Mouse (Mus musculus) hindbrain, embryonic 12.5 days (tissue): Measurements from ENCODE around the gene Tmem140. TPM values are rescaled to one million over a fixed set of nuclear protein-coding genes. Genes with fewer than 3 reads are reported as not detected.
A peak's percentile ranks its signal among the peaks of the same experiment; 100 is the strongest.

Experiments used
- ATAC-seq: fragments of 200-750 bp; cut with Nextera tagmentation; 2 replicates; pipeline ENCODE4 v1.8.0; 2017; ENCODE audit warnings: moderate TSS enrichment; ENCODE audit not compliant: low FRiP score
- H3K27ac ChIP-seq: fragments of 300-500 bp; sonication (generic); 2 replicates; pipeline ENCODE4 v1.5.1; 2016; ENCODE audit warnings: mild to moderate bottlenecking
- H3K27me3 ChIP-seq: fragments of 300-500 bp; sonication (generic); 2 replicates; pipeline ENCODE4 v1.6.1; 2016; ENCODE audit warnings: mild to moderate bottlenecking
- H3K36me3 ChIP-seq: fragments of 300-500 bp; sonication (generic); 2 replicates; pipeline ENCODE4 v1.6.1; 2016; ENCODE audit warnings: mild to moderate bottlenecking
- H3K4me1 ChIP-seq: fragments of 300-500 bp; sonication (generic); 2 replicates; pipeline ENCODE4 v1.6.1; 2016
- H3K4me2 ChIP-seq: fragments of 300-500 bp; sonication (generic); replicated peaks from 2 replicates; pipeline ENCODE4 v1.6.1; 2016; ENCODE audit warnings: mild to moderate bottlenecking
- H3K4me3 ChIP-seq: fragments of 300-500 bp; sonication (generic); 2 replicates; pipeline ENCODE4 v1.5.1; 2016; ENCODE audit warnings: mild to moderate bottlenecking
- H3K9ac ChIP-seq: fragments of 300-500 bp; sonication (generic); 2 replicates; pipeline ENCODE4 v1.6.1; 2016; ENCODE audit warnings: mild to moderate bottlenecking, moderate library complexity
- H3K9me3 ChIP-seq: fragments of 300-500 bp; sonication (generic); replicated peaks from 2 replicates; pipeline ENCODE4 v1.6.1; 2016; ENCODE audit warnings: mild to moderate bottlenecking
- WGBS: fragments of 180-500 bp; shearing (Covaris S2); methylation state at CpG from one replicate; pipeline ENCODE4 v1.1.7; 2016; 5-methylcytosine and 5-hydroxymethylcytosine counted together
- polyA plus RNA-seq: library from polyadenylated mRNA; unstranded; fragments of >200 nt; fragmentation: Nextera tagmentation; extraction: Ambion mirVana; gene quantifications from 2 replicates; pipeline ENCODE4 v1.2.1, GENCODE M21; 2016

Gene Tmem140
- polyA plus RNA-seq, 1 experiment from 2014 or later: 1.8 TPM

GRCm38 (mm10) chr6:34879101-34879740, 16.3 kb downstream of the Tmem140 start:
- peaks cover 24% of the 10 kb centered on the region for H3K4me1 ChIP-seq
- H3K27me3 ChIP-seq: no peaks in the 10 kb centered on the region
- H3K4me2 ChIP-seq: no peak overlapping the region
- no peak overlapping the region for H3K27ac ChIP-seq
- no peak for ATAC-seq
- peaks cover 35% of the 10 kb centered on the region for H3K36me3 ChIP-seq
- H3K4me3 ChIP-seq: no peak overlapping the region
- H3K9ac ChIP-seq: no peak overlapping the region
- 89% methylated on average over 16 of the region's 16 CpGs for WGBS
- no peaks in the 10 kb centered on the region for H3K9me3 ChIP-seq

- WGBS: 54% methylated on average over 6 of the region's 6 CpGs
- H3K4me3 ChIP-seq: no peak overlapping the region
- peaks cover 39% of the 10 kb centered on the region for H3K36me3 ChIP-seq
- no peak overlapping the region for H3K27ac ChIP-seq
- ATAC-seq: no peak
- no peak overlapping the region for H3K4me2 ChIP-seq
- no peaks in the 10 kb centered on the region for H3K27me3 ChIP-seq
- no peak overlapping the region for H3K9ac ChIP-seq
- peaks cover 20% of the 10 kb centered on the region for H3K4me1 ChIP-seq
- no peaks in the 10 kb centered on the region for H3K9me3 ChIP-seq
Measured at GRCm38 (mm10) chr6:34879911-34880475, 17.0 kb downstream of the Tmem140 start.

GRCm38 (mm10) chr6:34884724-34885123, 21.8 kb downstream of the Tmem140 start:
- no peak overlapping the region for H3K4me2 ChIP-seq
- no peak overlapping the region for H3K4me3 ChIP-seq
- no peaks in the 10 kb centered on the region for H3K27me3 ChIP-seq
- peaks cover 16% of the 10 kb centered on the region for H3K4me1 ChIP-seq
- H3K36me3 ChIP-seq: peaks cover 56% of the 10 kb centered on the region
- no peaks in the 10 kb centered on the region for H3K9me3 ChIP-seq
- no peak overlapping the region for H3K9ac ChIP-seq
- no peak for ATAC-seq
- whole genome bisulfite sequencing: 92% methylated on average over 7 of the region's 7 CpGs
- no peak overlapping the region for H3K27ac ChIP-seq

- peak overlapping the region; percentile 32; the same call in 1 of the 2 replicates for H3K9ac ChIP-seq
- H3K36me3 ChIP-seq: peaks cover 61% of the 10 kb centered on the region
- ATAC-seq: peak; percentile 75
- H3K4me3 ChIP-seq: no peak overlapping the region
- H3K4me1 ChIP-seq: peaks cover 16% of the 10 kb centered on the region
- 47% methylated on average over 6 of the region's 6 CpGs for WGBS
- no peak overlapping the region for H3K4me2 ChIP-seq
- H3K27ac ChIP-seq: peak overlapping the region; percentile 37; the same call in 1 of the 2 replicates
- H3K27me3 ChIP-seq: no peaks in the 10 kb centered on the region
- H3K9me3 ChIP-seq: no peaks in the 10 kb centered on the region
Measured at GRCm38 (mm10) chr6:34887131-34887850, 24.3 kb downstream of the Tmem140 start.

DNA sequence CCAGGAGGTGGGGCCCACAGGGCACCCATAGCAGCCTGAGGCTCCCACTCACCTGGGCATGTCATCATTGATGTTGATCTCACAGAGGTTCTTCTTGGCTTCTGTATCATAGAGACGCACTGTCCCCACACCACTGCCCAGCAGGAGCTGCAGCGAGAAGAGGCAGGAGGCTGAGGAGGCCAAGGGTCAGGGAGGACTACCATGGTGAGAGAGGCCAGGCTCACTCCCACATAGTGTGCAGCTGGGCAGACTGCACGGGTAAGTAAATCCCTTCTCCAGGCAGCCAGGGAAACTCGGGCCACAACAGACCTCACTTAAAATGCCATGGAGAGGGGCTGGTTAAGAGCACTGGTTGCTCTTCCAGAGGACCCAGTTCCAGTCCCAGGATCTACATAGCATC, 26.2 kb downstream of the Tmem140 start:
- ATAC-seq: no peak
- Histone ChIP-seq H3K9me3 (no peaks in the 10 kb centered on the region), H3K27ac (no peak overlapping the region), H3K9ac (no peak overlapping the region), H3K4me2 (no peak overlapping the region), H3K27me3 (no peaks in the 10 kb centered on the region), H3K4me1 (peaks cover 16% of the 10 kb centered on the region), H3K4me3 (no peak overlapping the region), H3K36me3 (peaks cover 62% of the 10 kb centered on the region)
- WGBS: 56% methylated on average over 4 of the region's 4 CpGs

DNA sequence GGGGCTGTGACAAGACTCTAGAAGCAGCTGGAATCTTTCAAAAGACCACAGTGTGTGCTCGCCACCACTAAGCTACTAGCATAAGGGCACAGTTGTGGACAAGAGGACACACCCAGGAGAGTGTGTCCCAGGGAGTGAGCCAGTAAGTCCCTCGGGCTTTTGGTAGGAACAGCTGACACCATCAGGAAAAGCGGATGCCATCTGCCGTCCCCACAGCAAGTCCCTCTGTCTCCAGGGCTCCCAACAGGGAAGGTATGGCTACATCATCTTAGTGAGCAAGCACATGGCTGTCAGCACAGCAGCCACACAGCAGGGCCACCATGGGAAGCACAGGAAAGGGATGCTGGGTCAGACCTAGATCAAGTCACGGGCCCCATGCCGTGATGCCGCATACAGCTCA, 32.6 kb downstream of the Tmem140 start:
- Histone ChIP-seq H3K4me2 (no peak overlapping the region), H3K4me1 (peaks cover 4% of the 10 kb centered on the region; the same call in 1 of the 2 replicates), H3K9me3 (no peaks in the 10 kb centered on the region), H3K4me3 (no peak overlapping the region), H3K9ac (no peak overlapping the region), H3K27ac (no peak overlapping the region), H3K27me3 (no peaks in the 10 kb centered on the region), H3K36me3 (peaks cover 76% of the 10 kb centered on the region)
- 76% methylated on average over 7 of the region's 7 CpGs for WGBS
- no peak for ATAC-seq

DNA sequence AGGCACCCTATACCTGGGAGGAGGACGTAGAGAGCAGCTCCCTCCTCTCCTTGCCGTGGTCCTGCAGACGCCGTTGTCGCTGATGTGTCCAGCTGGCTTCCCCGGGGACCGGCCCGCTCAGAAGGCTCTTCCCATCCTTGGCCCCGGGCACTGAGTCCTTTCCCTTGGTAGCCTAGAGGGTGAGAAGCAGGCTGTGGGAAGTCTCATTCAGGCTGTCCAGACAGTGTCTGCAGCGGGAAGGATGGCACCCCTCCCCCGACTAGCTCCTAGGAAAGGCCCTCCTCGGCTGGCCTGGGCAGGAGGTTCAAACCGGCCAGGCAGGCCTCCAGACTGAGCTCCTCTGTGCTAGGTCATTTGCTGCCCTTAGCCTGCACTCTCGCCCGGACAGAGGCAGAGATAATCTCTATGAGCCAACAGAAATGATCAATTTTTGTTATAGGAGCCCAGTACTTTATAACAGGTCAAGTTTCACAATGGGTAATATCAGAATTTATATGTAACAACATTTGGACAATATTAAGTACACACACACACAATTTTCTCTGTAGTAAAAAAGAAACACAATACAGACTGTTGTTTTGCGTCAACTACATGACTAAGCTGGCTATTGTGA, 33.3 kb downstream of the Tmem140 start:
- H3K4me1 ChIP-seq: peaks cover 4% of the 10 kb centered on the region; the same call in 1 of the 2 replicates
- no peak for ATAC-seq
- peaks cover 75% of the 10 kb centered on the region for H3K36me3 ChIP-seq
- no peak overlapping the region for H3K4me3 ChIP-seq
- no peak overlapping the region for H3K9ac ChIP-seq
- H3K27ac ChIP-seq: no peak overlapping the region
- H3K27me3 ChIP-seq: no peaks in the 10 kb centered on the region
- WGBS: 52% methylated on average over 16 of the region's 16 CpGs
- no peak overlapping the region for H3K4me2 ChIP-seq
- no peaks in the 10 kb centered on the region for H3K9me3 ChIP-seq

- no peak overlapping the region for H3K4me3 ChIP-seq
- peaks cover 9% of the 10 kb centered on the region for H3K4me1 ChIP-seq
- H3K27ac ChIP-seq: no peak overlapping the region
- H3K9ac ChIP-seq: no peak overlapping the region
- H3K4me2 ChIP-seq: no peak overlapping the region
- H3K36me3 ChIP-seq: peaks cover 69% of the 10 kb centered on the region
- no peaks in the 10 kb centered on the region for H3K27me3 ChIP-seq
- WGBS: 86% methylated on average over 2 of the region's 2 CpGs
- no peak for ATAC-seq
- H3K9me3 ChIP-seq: no peaks in the 10 kb centered on the region
Measured at GRCm38 (mm10) chr6:34899127-34899526, 36.2 kb downstream of the Tmem140 start.

GRCm38 (mm10) chr6:34900990-34901389, 38.0 kb downstream of the Tmem140 start:
- no peak overlapping the region for H3K4me3 ChIP-seq
- H3K9ac ChIP-seq: no peak overlapping the region
- H3K27ac ChIP-seq: no peak overlapping the region
- ATAC-seq: no peak
- no peak overlapping the region for H3K4me2 ChIP-seq
- peaks cover 8% of the 10 kb centered on the region for H3K4me1 ChIP-seq
- H3K27me3 ChIP-seq: no peaks in the 10 kb centered on the region
- WGBS: 77% methylated on average over 2 of the region's 2 CpGs
- H3K9me3 ChIP-seq: no peaks in the 10 kb centered on the region
- H3K36me3 ChIP-seq: peaks cover 64% of the 10 kb centered on the region

DNA sequence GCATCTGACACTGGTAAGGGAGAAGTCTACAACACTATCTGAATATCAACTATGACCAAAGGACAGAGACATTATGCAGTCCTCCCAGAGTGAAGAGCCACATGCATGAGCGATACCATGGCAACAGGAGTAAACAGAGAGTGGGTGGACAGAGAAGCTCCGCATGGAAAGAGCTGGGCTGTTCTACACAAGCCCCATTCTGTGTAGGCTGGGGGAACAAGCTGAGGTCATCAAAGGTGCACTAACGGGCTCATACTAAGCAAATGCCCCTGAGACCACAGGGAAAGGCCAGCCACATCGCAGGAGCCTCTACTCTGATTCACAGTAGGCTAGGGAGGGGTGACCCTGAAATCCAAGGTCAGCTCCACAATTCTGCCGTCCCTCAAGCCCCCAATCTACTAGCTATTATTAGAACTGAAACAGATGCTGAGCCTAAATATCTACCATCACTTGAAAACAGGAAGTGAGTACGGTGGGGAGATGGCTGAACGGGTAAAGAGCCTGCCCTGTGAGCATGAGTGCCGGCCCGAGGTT, 39.0 kb downstream of the Tmem140 start:
- ATAC-seq: peak; percentile 54

GRCm38 (mm10) chr6:34902578-34902977, 39.6 kb downstream of the Tmem140 start:
- Histone ChIP-seq H3K4me2 (no peak overlapping the region), H3K4me1 (peaks cover 5% of the 10 kb centered on the region; the same call in 1 of the 2 replicates), H3K27ac (no peak overlapping the region), H3K27me3 (no peaks in the 10 kb centered on the region), H3K9me3 (no peaks in the 10 kb centered on the region), H3K36me3 (peaks cover 69% of the 10 kb centered on the region), H3K4me3 (no peak overlapping the region), H3K9ac (no peak overlapping the region)
- no peak for ATAC-seq
- WGBS: 94% methylated on average over 7 of the region's 7 CpGs

More for the DNA sequence above, 39.0 kb downstream of the Tmem140 start:
- H3K4me2 ChIP-seq: no peak overlapping the region
- WGBS: 60% methylated on average over 9 of the region's 9 CpGs
- no peak overlapping the region for H3K9ac ChIP-seq
- H3K27me3 ChIP-seq: no peaks in the 10 kb centered on the region
- no peak overlapping the region for H3K27ac ChIP-seq
- peaks cover 63% of the 10 kb centered on the region for H3K36me3 ChIP-seq
- H3K9me3 ChIP-seq: no peaks in the 10 kb centered on the region
- peaks cover 5% of the 10 kb centered on the region; the same call in 1 of the 2 replicates for H3K4me1 ChIP-seq
- H3K4me3 ChIP-seq: no peak overlapping the region

DNA sequence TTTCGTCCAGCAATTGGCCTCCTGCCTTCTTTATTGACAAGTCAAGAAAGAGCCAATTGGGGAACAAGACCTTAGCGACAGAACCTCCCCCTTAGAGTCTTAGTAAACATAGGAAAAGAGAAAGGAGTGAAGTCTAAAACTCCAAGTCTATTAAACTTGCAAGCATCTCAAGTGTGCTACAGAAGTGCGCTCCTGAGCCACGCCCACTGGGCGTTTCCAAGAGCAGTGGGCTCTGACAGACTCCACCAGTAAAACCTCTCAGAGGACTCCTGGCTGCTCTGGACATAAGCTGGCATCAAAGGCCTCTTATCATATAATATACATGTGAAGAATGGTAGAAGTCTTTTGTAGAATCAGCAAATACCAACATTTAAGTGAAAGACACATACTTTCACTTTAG, 40.5 kb downstream of the Tmem140 start:
- Histone ChIP-seq H3K4me3 (no peak overlapping the region), H3K27ac (no peak overlapping the region), H3K27me3 (no peaks in the 10 kb centered on the region), H3K4me1 (peaks cover 5% of the 10 kb centered on the region; the same call in 1 of the 2 replicates), H3K36me3 (peaks cover 69% of the 10 kb centered on the region), H3K9ac (no peak overlapping the region), H3K9me3 (no peaks in the 10 kb centered on the region), H3K4me2 (no peak overlapping the region)
- no peak for ATAC-seq
- WGBS: 81% methylated on average over 5 of the region's 5 CpGs
